In the genomic region with DNA sequence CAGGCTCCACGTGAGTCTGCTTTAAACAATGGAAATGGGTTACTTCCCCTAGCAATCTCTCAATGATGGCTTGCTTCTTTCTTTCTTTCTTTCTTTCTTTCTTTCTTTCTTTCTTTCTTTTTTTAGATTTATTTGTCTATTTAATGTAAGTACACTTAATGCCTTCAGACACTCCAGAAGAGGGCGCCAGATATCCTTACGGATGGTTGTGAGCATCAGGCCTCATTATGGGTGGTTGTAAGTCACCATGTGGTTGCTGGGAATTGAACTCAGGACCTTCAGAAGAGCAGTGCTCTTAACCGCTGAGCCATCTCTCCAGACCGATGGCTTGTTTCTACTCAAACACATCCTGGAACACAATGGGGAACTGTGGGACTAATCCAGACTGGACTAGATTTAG, we compare ENCODE assay signal across 12 mouse cellular contexts. TPM values are rescaled to one million over a fixed set of nuclear protein-coding genes. Genes with fewer than 3 reads are reported as not detected.
DNase-seq lines count a peak whose midpoint lies in the region; ATAC-seq and TF ChIP-seq lines count a peak whose summit lies in the region.
"Had no signal": no experiment of that assay in that cellular context is flagged by ENCODE, and none has a peak within 500 bp of the region (broad histone marks: within the 10 kb centered on the region; RNA-seq: fewer than 3 reads in every experiment).

No protein-coding gene starts in this region.

- peak; percentile 30 for TF ChIP-seq CTCF in layer of hippocampus, adult 2 months (conservative IDR thresholded peaks at IDR 0.05)
- TF ChIP-seq CTCF in cortical plate, adult 2 months (IDR thresholded peaks at IDR 0.05; ENCODE audit: extremely low read depth, insufficient read depth, low read length): peak; percentile 13; the same call in 1 of the 2 replicates

- peak; percentile 19 for DNase-seq in CD4-positive, CD25-positive, alpha-beta regulatory T cell, adult 2 months (ENCODE audit: low read depth, low spot score)
- no peak for DNase-seq in layer of hippocampus, adult 2 months (ENCODE audit: low spot score in 2 of 2)
- DNase-seq in layer of hippocampus, adult 18-20 months (ENCODE audit: low spot score in 2 of 2): no peak
- peak; percentile 35 for DNase-seq in 3T3-L1 (ENCODE audit: low read depth, low spot score)
- DNase-seq in natural killer cell, adult 2 months (ENCODE audit: low spot score in 2 of 2): no peak
- no peak for DNase-seq in gastrocnemius, postnatal 10 days
- DNase-seq: adrenal gland, adult 2 months had no signal

- no peaks in the 10 kb centered on the region for H3K4me1 ChIP-seq in cortical plate, adult 2 months (ENCODE audit: control insufficient read depth, insufficient read depth, low read length)

- no peak for ATAC-seq in CD4-positive, CD25-positive, alpha-beta regulatory T cell, adult 4 months
- ATAC-seq: Patski had no signal

- H3K4me3 ChIP-seq in layer of hippocampus, adult 2 months: no peak overlapping the region
- H3K4me3 ChIP-seq in cortical plate, adult 2 months (ENCODE audit: insufficient read depth, low read length): no peak overlapping the region
- H3K4me3 ChIP-seq: limb, embryonic 15.5 days had no signal

- H3K27ac ChIP-seq in layer of hippocampus, adult 2 months: no peak overlapping the region
- H3K27ac ChIP-seq in cortical plate, adult 2 months (ENCODE audit: insufficient read depth, low read length): no peak overlapping the region
- H3K27ac ChIP-seq: hindbrain, postnatal 0 days; limb, embryonic 15.5 days had no signal

- no peak for TF ChIP-seq POLR2A in cortical plate, adult 2 months (IDR thresholded peaks at IDR 0.05; ENCODE audit: extremely low read depth, insufficient read depth, low read length)

RNA-seq across cellular contexts. Expression of a gene that starts 32.8 kb away (rescaled TPM):
- not detected for polyA plus RNA-seq in CD4-positive, CD25-positive, alpha-beta regulatory T cell, adult 4 months (2017; shearing (Covaris generic))
- 10 to 100 TPM; 69.7 to 76.8 TPM for total RNA-seq in layer of hippocampus, adult 2 months (2021)
- total RNA-seq in layer of hippocampus, adult 18-20 months (2021): 10 to 100 TPM; 76.6 to 76.9 TPM
- 32.7 and 35.8 TPM in 2 replicates for polyA plus RNA-seq in cortical plate, adult 2 months (2012; rRNA removed)
- total RNA-seq in gastrocnemius, postnatal 10 days (2021): 10 to 100 TPM; 30.4 to 32.3 TPM

RNA-seq across cellular contexts. Expression of a gene that starts 33.9 kb away (rescaled TPM):
- polyA plus RNA-seq in CD4-positive, CD25-positive, alpha-beta regulatory T cell, adult 4 months (2017; shearing (Covaris generic)): 10 to 100 TPM in 1 of 2 experiments, 1 to 10 TPM in 1; 6.6 to 14.5 TPM
- 10 to 100 TPM; 80.4 to 90.4 TPM for total RNA-seq in layer of hippocampus, adult 2 months (2021)
- 10 to 100 TPM; 89.4 to 90.6 TPM for total RNA-seq in layer of hippocampus, adult 18-20 months (2021)
- 66.2 and 67.6 TPM in 2 replicates for polyA plus RNA-seq in cortical plate, adult 2 months (2012; rRNA removed)
- 10 to 100 TPM; 56.7 to 66.6 TPM for total RNA-seq in gastrocnemius, postnatal 10 days (2021)

Comparison
In these comparisons a context has a peak if more than half of its experiments do, and no peak if none do; other contexts are left out.
1. DNase-seq: peak in CD4-positive, CD25-positive, alpha-beta regulatory T cell, adult 2 months (single experiment) and 3T3-L1 (single experiment); none in layer of hippocampus, adult 2 months (0 of 2), layer of hippocampus, adult 18-20 months (0 of 2), natural killer cell, adult 2 months (0 of 2) and gastrocnemius, postnatal 10 days (single experiment).